Mouse (Mus musculus): Measurements from ENCODE around the gene S100a5.

The S100a5 gene

GRCm38 (mm10) chr3:90623435-90624071 lies 15.2 kb downstream of the S100a5 start:
- DNase-seq (ENCODE audit: extremely low spot score, low read depth, low spot score) = no peak

GRCm38 (mm10) chr3:90625496-90625895 lies 17.2 kb downstream of the S100a5 start:
- DNase-seq (ENCODE audit: extremely low spot score, low read depth, low spot score) = no peak

- DNase-seq (ENCODE audit: extremely low spot score, low read depth, low spot score) = no peak
Measured at GRCm38 (mm10) chr3:90626266-90627021, 18.1 kb downstream of the S100a5 start.

- no peak for DNase-seq (ENCODE audit: extremely low spot score, low read depth, low spot score)
Measured at GRCm38 (mm10) chr3:90627366-90627765, 19.0 kb downstream of the S100a5 start.

GRCm38 (mm10) chr3:90627807-90628206 lies 19.5 kb downstream of the S100a5 start:
- DNase-seq (ENCODE audit: extremely low spot score, low read depth, low spot score) = no peak

GRCm38 (mm10) chr3:90629298-90629697 lies 21.0 kb downstream of the S100a5 start:
- DNase-seq (ENCODE audit: extremely low spot score, low read depth, low spot score) = no peak

- DNase-seq (ENCODE audit: extremely low spot score, low read depth, low spot score) = no peak
Measured at GRCm38 (mm10) chr3:90631984-90632383, 23.7 kb downstream of the S100a5 start.

- no peak for DNase-seq (ENCODE audit: extremely low spot score, low read depth, low spot score)
Measured at GRCm38 (mm10) chr3:90638511-90639275, 30.4 kb downstream of the S100a5 start.

- no peak for DNase-seq (ENCODE audit: extremely low spot score, low read depth, low spot score)
Measured at GRCm38 (mm10) chr3:90639511-90640154, 31.3 kb downstream of the S100a5 start.

GRCm38 (mm10) chr3:90640981-90641380 lies 32.7 kb downstream of the S100a5 start:
- no peak for DNase-seq (ENCODE audit: extremely low spot score, low read depth, low spot score)

- DNase-seq (ENCODE audit: extremely low spot score, low read depth, low spot score) = no peak
Measured at GRCm38 (mm10) chr3:90644220-90644619, 35.9 kb downstream of the S100a5 start.

GRCm38 (mm10) chr3:90647291-90647690 lies 39.0 kb downstream of the S100a5 start:
- no peak for DNase-seq (ENCODE audit: extremely low spot score, low read depth, low spot score)

- no peak for DNase-seq (ENCODE audit: extremely low spot score, low read depth, low spot score)
Measured at GRCm38 (mm10) chr3:90648981-90649380, 40.7 kb downstream of the S100a5 start.

GRCm38 (mm10) chr3:90649832-90650231 lies 41.5 kb downstream of the S100a5 start:
- no peak for DNase-seq (ENCODE audit: extremely low spot score, low read depth, low spot score)

GRCm38 (mm10) chr3:90652878-90653508 lies 44.7 kb downstream of the S100a5 start:
- peak; percentile 47 for DNase-seq (ENCODE audit: extremely low spot score, low read depth, low spot score)

- DNase-seq (ENCODE audit: extremely low spot score, low read depth, low spot score) = no peak
Measured at GRCm38 (mm10) chr3:90653717-90654116, 45.4 kb downstream of the S100a5 start, which contains the start of gene S100a7a. TSS of gene S100a7a (plus strand) at chr3:90654017.

- DNase-seq (ENCODE audit: extremely low spot score, low read depth, low spot score) = no peak
Measured at GRCm38 (mm10) chr3:90657405-90657804, 49.1 kb downstream of the S100a5 start.

- DNase-seq (ENCODE audit: extremely low spot score, low read depth, low spot score) = no peak
Measured at GRCm38 (mm10) chr3:90659364-90660044, 51.2 kb downstream of the S100a5 start.
